Mouse (Mus musculus) ovary, postnatal 36 days (tissue): ENCODE measurements around the gene Zfp541.

Experiments used
- DNase-seq: peaks from one replicate; pipeline ENCODE4 v3.0.0; 2022; ENCODE audit warnings: low spot score, mixed read lengths

The Zfp541 gene

DNA sequence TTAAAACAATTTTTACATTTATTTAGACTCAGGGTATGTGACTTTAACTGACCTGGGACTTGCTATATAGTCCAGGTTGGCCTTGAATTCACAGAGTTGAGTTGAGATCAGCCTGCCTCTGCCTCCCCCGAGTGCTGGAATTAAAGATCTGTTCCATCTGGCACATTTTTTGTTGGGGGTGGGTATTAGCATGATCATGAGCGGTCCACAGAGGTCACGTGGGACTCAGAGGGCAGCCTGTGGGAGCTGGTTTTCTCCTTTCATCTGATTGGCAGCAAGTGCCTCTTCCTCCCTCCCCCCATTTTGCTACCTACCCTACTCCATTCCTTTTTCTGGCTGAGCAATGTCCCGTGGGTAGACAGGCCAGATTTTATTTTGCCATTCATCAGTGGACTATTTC is 19.0 kb downstream of the Zfp541 start:
- no peak for DNase-seq

DNA sequence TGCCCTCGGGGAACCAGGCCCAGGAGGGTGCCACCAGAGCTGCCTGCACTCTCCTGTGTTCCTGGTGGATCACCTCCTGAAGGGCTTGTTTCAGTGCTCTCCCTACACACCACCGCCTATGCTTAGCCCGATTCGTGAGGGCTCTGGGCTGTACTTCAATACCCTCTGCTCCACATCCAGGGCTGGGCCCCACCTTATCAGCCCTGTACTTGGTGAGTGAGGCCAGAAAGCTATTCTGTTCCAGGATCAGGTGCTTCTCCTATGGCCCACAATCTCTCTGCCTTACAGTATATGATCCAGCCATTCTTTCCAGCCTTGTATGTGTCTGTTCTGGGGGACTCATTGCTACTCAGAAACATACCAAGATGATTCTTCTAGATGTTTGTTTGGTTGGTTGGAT is 21.7 kb downstream of the Zfp541 start:
- DNase-seq, result no peak

GRCm38 (mm10) chr7:16087587-16087986 is 26.0 kb downstream of the Zfp541 start:
- no peak for DNase-seq

- no peak for DNase-seq
These were observed 33.0 kb downstream of the Zfp541 start for GRCm38 (mm10) chr7:16094592-16094991.

GRCm38 (mm10) chr7:16098021-16099017 is 36.7 kb downstream of the Zfp541 start, which contains the start of gene Napa:
TSS of gene Napa (plus strand) at chr7:16098458.
- DNase-seq, result peak; percentile 97

GRCm38 (mm10) chr7:16099901-16100300 is 38.3 kb downstream of the Zfp541 start:
- no peak for DNase-seq

DNA sequence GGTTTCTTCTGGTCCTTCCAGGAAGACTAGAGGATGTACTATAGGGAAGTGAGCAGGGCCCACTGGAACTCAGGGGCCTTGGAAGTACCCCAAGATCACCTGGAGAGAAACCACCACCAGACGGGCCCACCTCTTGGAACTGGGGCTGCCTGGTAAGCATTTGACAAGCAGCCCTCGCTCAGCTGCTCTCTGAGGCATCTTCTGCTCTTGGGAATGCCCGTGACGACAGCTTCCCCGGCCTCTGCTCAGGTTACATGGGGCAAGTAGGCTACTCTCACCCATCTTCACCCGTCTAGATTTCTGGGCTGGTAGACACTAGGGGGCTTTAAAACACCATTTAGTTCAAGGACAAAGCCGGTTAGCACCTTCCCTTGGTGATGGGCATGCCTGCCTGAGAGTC is 39.5 kb downstream of the Zfp541 start:
- DNase-seq, result no peak

GRCm38 (mm10) chr7:16101726-16102475 is 40.3 kb downstream of the Zfp541 start:
- DNase-seq, result no peak

- no peak for DNase-seq
These were observed 41.1 kb downstream of the Zfp541 start for GRCm38 (mm10) chr7:16102686-16103226.

GRCm38 (mm10) chr7:16103760-16104159 is 42.1 kb downstream of the Zfp541 start:
- DNase-seq, result no peak

DNA sequence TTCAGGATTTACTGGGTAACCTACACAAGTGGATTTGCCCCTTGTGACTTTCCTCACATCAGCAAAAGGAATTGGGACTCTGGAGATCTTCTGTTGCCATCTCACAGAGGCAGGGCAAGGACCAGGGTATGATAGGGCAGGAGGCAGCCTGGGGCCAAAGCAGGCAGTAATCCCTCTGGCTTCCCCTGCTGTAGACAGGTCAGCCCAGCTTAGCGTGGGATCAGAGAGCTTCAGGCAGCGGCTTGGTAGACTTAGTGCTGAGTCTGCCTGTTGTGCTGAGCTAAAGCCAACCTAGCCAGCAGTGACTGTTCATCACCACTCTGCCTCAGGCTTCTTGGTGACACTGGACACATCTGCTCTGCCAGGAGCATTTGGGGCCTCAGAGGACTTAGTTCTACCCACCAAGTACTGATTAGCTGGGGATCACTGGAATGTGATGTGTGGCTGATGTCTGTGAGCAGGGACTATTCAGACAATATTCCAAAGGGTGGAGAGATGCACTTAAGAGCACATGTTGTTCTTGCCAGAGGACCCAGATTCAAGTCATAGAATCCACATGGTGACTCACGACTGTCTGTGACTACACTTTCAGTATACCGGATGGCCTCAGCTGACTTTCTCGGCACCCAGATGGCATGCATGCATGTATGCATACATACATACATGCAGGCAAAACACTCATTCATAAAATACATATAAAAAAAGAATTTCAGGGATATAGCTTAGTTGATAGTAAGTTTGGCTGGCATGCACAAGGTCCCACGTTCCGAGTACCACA is 43.2 kb downstream of the Zfp541 start:
- DNase-seq, result no peak

- DNase-seq, result no peak
These were observed 47.4 kb downstream of the Zfp541 start for GRCm38 (mm10) chr7:16108886-16109542.

DNA sequence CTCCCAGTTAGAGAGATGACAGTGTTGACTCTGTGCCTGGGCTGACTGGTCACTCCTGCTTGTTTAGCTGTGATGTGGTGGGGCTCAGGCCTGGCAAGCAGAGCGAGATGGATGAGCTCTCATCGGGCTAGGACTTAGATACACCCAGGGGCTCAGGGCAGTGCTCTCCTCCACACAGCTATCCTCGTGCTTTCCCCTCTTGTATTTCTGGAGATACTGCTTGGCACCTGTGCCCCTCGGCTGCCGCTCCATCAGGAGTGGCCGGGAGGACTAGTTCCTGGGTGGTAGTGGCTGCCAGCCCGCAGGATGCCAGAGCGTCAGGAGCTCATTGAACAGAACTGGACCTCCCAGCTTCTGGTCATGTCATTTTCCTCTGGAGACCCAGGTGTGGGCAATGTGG is 48.5 kb downstream of the Zfp541 start:
- no peak for DNase-seq

DNA sequence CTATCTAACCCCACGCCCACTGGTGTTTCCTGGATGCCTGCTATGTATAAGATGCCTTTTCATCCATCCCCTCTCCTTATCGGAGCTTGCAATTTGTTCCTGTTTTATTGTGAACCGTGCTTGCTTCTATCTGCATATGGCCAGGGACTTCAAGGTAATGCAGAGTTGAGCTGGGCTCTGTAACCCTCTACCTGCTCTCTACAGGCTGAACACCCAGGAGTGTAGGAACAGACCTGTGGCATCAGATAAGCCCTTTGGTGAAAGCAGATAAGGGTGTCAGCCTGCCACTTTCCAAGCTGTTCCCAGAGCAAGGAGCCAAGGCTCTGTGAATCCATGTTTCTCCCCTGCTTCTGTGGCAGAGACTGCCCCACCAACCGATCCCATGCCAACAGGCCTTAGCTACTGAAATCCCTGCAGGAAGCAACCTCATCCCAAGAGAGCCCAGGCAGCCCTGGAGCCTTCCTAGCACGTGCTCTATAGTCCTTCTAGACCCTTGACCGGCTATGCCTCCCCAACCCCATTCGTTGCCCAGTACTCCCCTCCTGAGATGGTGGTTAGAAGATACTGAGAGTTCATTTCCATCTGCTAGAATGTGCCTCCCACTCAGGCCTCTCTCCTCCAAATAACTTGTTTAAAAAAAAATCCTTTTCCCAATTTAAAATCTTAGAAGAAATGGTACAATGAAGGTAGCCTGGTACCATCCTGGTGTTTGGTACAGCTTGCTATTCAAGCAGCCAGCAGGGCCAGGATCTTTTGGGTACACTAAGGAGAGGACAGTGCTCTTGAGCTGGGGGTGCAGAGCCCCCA is 49.9 kb downstream of the Zfp541 start:
- DNase-seq, result no peak

GRCm38 (mm10) chr7:16116418-16116817 is 54.8 kb downstream of the Zfp541 start:
- no peak for DNase-seq

- no peak for DNase-seq
These were observed 55.5 kb downstream of the Zfp541 start for GRCm38 (mm10) chr7:16117100-16117499.

DNA sequence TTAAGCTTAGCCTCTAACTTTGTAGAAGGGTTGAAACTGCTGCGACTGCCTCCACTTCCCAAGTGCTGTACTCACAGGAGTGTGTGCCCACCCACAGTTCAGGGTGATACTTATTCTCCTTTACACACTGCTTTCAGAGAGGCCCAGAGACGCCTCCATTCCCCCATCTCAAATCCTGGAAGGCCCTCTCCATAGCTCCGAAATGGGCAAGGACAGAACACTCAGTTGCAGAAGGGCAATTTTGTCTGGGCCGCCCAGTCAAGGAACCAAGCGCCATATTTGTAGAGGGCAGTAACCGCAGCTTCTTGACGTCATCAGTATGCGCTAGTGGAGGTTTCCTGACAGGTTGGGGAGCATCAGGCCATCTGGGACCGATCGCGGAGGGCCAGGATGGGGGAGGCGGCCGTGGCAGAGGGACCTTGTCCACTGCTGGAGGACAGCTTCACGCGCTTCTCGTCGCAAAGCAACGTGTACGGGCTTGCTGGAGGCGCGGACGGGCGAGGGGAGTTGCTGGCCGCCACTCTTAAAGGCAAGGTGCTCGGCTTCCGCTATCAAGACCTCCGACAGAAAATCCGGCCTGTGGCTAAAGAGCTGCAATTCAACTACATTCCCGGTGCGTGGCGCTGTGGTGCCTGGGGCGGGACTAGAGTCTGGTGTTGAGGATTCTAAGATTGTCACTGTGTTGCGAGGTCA is 58.1 kb downstream of the Zfp541 start, which contains the start of gene Kptn:
Kptn (plus strand) TSS at position 327 of the 693 bp plus-strand sequence.
- DNase-seq, result peak; percentile 89

GRCm38 (mm10) chr7:16120262-16120600 is 58.6 kb downstream of the Zfp541 start:
- no peak for DNase-seq

DNA sequence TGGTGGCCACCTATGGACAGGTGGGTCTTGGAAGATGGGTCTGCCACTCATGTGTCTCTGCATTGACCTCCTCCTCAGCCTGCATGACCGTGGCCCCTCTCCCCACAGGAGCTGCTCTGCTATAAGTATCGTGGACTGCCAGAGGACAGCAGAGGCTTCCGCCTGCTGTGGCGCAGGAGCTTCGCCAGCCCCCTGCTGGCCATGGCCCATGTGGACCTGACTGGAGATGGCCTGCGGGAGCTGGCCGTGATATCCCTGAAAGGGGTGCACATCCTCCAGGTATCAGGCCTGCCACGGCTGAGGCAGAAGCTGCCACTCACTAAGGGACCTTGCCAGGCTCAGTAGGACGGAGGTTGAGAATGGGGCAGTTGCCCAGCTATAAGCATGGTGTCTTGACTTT is 64.2 kb downstream of the Zfp541 start:
- DNase-seq, result no peak

GRCm38 (mm10) chr7:16128344-16128743 is 66.7 kb downstream of the Zfp541 start:
- DNase-seq, result no peak
